Mouse (Mus musculus): ENCODE data around the gene Cd46.

- TF ChIP-seq CTCF (IDR thresholded peaks at IDR 0.05; ENCODE audit: borderline replicate concordance, insufficient read depth, low read length): no peak
- no peak for TF ChIP-seq POLR2A (IDR thresholded peaks at IDR 0.05; ENCODE audit: low read depth, low read length)
Measured at GRCm38 (mm10) chr1:195132070-195132469, 40.0 kb upstream of the Cd46 start.

All from embryonic fibroblast, embryonic 13.5 days (primary cell).